Mouse (Mus musculus) layer of hippocampus, adult 8-10 months (tissue): ENCODE measurements around the gene Olfr796. TPM values are rescaled to one million over a fixed set of nuclear protein-coding genes. Genes with fewer than 3 reads are reported as not detected.

Experiments
- DNase-seq, 2 experiments: peaks; one replicate each; pipeline ENCODE4 v3.0.0; 2022; ENCODE audit warnings: low spot score in 2 of 2
- microRNA-seq, 2 experiments: library from miRNA; unstranded; fragments of <30 nt; microRNA quantifications; one replicate each; pipeline ENCODE4 v1.2.0; 2022
- total RNA-seq, 4 experiments: library from RNA; stranded (reverse); gene quantifications; 2 replicates each; pipeline ENCODE4 v1.2.4; 2022

Gene Olfr796
- total RNA-seq, result not detected

- DNase-seq, result no peak
Observed at GRCm38 (mm10) chr10:129612470-129612869, at the start of gene Olfr796. TSS of gene Olfr796 (minus strand) at chr10:129612570.

DNA sequence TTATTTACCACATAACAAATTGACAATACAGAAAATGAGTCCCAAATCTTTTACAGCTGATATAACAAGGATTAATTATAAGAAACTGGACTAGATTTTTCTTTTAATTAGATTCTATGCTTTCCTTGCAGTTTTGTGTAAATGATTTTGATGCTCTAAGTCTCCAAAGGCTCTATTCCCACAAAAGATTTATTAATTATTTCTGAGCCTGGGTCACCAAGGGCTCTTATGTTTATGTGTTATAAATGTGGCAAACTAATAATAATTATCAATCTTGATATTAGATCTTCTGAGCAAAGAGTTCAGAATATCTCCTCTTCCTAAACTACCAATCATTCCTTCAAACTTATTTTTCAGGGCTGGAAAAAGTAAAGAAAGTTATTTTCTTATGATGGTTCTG, 45.0 kb upstream of the Olfr796 start, which contains the start of gene Olfr800:
TSS of gene Olfr800 (plus strand) at position 301 of the 400 bp plus-strand sequence.
- DNase-seq, result no peak

GRCm38 (mm10) chr10:129651763-129652162, 39.4 kb upstream of the Olfr796 start:
- DNase-seq, result no peak

GRCm38 (mm10) chr10:129637184-129637583, 24.8 kb upstream of the Olfr796 start, which contains the start of gene Olfr799:
TSS of gene Olfr799 (plus strand) at chr10:129637484.
- DNase-seq, result no peak

DNA sequence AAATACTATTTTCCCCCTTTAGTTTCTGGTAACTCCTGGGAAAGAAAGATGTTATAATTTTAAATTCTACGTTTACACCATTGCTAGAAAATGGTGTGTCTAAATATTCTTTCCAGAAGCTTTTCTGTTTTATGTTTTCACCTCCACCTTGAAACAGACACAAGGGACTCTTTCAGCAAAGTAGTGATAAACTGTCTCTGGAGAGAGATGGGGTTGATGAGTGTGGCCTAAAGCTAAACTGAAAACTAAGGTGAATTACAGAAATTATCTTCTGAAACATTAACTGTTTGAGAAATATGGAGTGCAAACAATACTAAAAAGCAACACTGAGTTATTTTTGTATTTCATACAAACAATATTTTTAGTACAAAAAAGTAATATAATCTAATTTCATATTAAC, 15.5 kb upstream of the Olfr796 start, which contains the start of gene Olfr798:
TSS of gene Olfr798 (minus strand) at position 101 of the 400 bp plus-strand sequence.
- DNase-seq, result no peak

DNA sequence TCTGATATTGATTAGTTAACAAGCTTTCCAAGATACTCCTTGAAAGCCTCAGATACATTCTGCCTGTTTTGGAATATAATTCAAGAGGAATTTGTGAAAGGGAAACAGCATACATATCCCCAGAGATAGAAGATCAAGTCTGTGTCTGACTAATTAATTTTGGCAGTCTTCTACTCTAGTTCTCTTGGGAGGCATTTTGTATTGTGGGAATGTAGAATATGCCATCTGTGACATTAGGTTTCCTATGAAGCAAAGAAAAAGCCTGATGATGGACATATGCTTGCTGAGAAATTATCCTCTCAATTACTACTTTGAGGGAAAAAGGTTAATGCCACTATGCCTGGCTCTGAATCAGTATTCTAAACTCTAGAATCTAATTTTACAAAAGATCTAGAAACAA, 10.9 kb upstream of the Olfr796 start:
- DNase-seq, result no peak

GRCm38 (mm10) chr10:129621724-129622123, 9.4 kb upstream of the Olfr796 start:
- DNase-seq, result no peak

GRCm38 (mm10) chr10:129577066-129577465, 35.3 kb downstream of the Olfr796 start:
- no peak for DNase-seq

GRCm38 (mm10) chr10:129567355-129567754, 45.0 kb downstream of the Olfr796 start, which contains the start of gene Olfr794:
TSS of gene Olfr794 (plus strand) at chr10:129567655.
- no peak for DNase-seq

Small RNA genes within 50 kb of the gene (microRNA-seq; reads per million reads assigned to microRNA genes)
- 0 reads per million in 2 experiments for gene Gm23252

Other genes starting within 250 kb of the Olfr796 start
- under 1 TPM in 3 of 4 experiments, not detected in 1; 0.14 to 0.23 (median 0.22) TPM for gene Olfr784, start 228.5 kb downstream of the Olfr796 start, total RNA-seq
- gene Olfr785, start 207.1 kb downstream of the Olfr796 start, total RNA-seq, result not detected
- not detected for gene Olfr786, start 185.3 kb downstream of the Olfr796 start, total RNA-seq
- gene Olfr787, start 150.7 kb downstream of the Olfr796 start, total RNA-seq, result not detected
- gene Olfr788, start 141.6 kb downstream of the Olfr796 start, total RNA-seq, result not detected
- not detected for gene Olfr789, start 127.8 kb downstream of the Olfr796 start, total RNA-seq
- gene Olfr790, start 114.1 kb downstream of the Olfr796 start, total RNA-seq, result not detected
- not detected for gene Olfr791, start 90.8 kb downstream of the Olfr796 start, total RNA-seq
- gene Olfr792, start 73.4 kb downstream of the Olfr796 start, total RNA-seq, result not detected
- gene Olfr794, start 44.9 kb downstream of the Olfr796 start, total RNA-seq, result not detected
- gene Olfr798, start 15.4 kb upstream of the Olfr796 start, total RNA-seq, result not detected
- not detected for gene Olfr799, start 24.9 kb upstream of the Olfr796 start, total RNA-seq
- gene Olfr800, start 45.1 kb upstream of the Olfr796 start, total RNA-seq, result not detected
- not detected for gene Olfr801, start 61.3 kb upstream of the Olfr796 start, total RNA-seq
- gene Olfr802, start 75.6 kb upstream of the Olfr796 start, total RNA-seq, result not detected
- not detected for gene Olfr803, start 81.7 kb upstream of the Olfr796 start, total RNA-seq
- not detected for gene Olfr804, start 90.6 kb upstream of the Olfr796 start, total RNA-seq
- gene Olfr805, start 116.8 kb upstream of the Olfr796 start, total RNA-seq, result not detected
- not detected for gene Olfr806, start 129.4 kb upstream of the Olfr796 start, total RNA-seq
- not detected for gene Olfr807, start 145.2 kb upstream of the Olfr796 start, total RNA-seq
- gene Olfr808, start 152.9 kb upstream of the Olfr796 start, total RNA-seq, result not detected
- not detected for gene Olfr809, start 162.1 kb upstream of the Olfr796 start, total RNA-seq
- gene Olfr810, start 182.3 kb upstream of the Olfr796 start, total RNA-seq, result not detected
- gene Olfr811, start 191.8 kb upstream of the Olfr796 start, total RNA-seq, result not detected
- gene Olfr812, start 233.5 kb upstream of the Olfr796 start, total RNA-seq, result not detected
- gene Olfr813, start 242.8 kb upstream of the Olfr796 start, total RNA-seq, result not detected